Mouse (Mus musculus) cortical plate, adult 2 months (tissue): Measurements from ENCODE around the gene Mettl21a. TPM values are rescaled to one million over a fixed set of nuclear protein-coding genes. Genes with fewer than 3 reads are reported as not detected.
A peak's percentile ranks its signal among the peaks of the same experiment; 100 is the strongest.

Experiments used
- H3K27ac ChIP-seq: fragments of 200-500 bp; 2 replicates; pipeline ENCODE4 v1.5.1; 2012; ENCODE audit warnings: low read length, control low read depth, inconsistent platforms; ENCODE audit not compliant: insufficient read depth
- H3K4me1 ChIP-seq: fragments of 200-500 bp; 2 replicates; pipeline ENCODE4 v1.6.1; 2011; ENCODE audit warnings: low read length; ENCODE audit not compliant: control insufficient read depth, insufficient read depth
- H3K4me3 ChIP-seq: fragments of 200-500 bp; 2 replicates; pipeline ENCODE4 v1.5.1; 2011; ENCODE audit warnings: mild to moderate bottlenecking, low read length, control low read depth; ENCODE audit not compliant: insufficient read depth
- CTCF ChIP-seq: fragments of 200-500 bp; IDR thresholded peaks from 2 replicates; pipeline ENCODE4 v1.5.1; 2011; ENCODE audit warnings: mild to moderate bottlenecking, control low read depth, low read length; ENCODE audit not compliant: insufficient read depth; ENCODE audit errors: extremely low read depth
- POLR2A ChIP-seq: fragments of 200-500 bp; IDR thresholded peaks from 2 replicates; pipeline ENCODE4 v1.6.1; 2011; ENCODE audit warnings: mild to moderate bottlenecking, low read length, control low read depth; ENCODE audit not compliant: insufficient read depth; ENCODE audit errors: extremely low read depth
- polyA plus RNA-seq: library from polyadenylated mRNA; depleted of rRNA; stranded (reverse); fragments of >200 nt; gene quantifications from 2 replicates; pipeline ENCODE4 v1.2.3, GENCODE M21; 2012

The Mettl21a gene
- polyA plus RNA-seq, 1 experiment, result 12.8 TPM

DNA sequence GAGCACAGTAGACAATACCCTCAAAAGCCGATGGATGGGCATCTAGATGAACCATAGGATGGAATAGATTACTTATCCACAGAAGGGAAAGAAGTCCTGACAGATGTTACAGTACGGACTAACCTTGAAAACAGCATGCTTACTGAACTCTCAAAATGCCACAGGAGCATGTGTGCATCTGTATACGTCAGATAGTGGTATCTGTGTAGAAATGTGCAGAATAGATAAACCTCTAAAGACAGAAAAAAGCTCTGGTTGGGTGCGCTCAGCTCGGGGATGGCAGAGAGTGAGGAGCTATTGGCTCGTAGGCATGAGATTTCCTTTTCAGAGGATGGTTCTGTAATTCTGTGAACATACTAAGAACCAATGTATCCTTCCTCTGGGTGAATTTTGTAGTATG, 22.2 kb upstream of the Mettl21a start:
- Histone ChIP-seq H3K4me3 (no peak overlapping the region), H3K27ac (no peak overlapping the region), H3K4me1 (peaks cover under 1% of the 10 kb centered on the region; the same call in 1 of the 2 replicates)
- TF ChIP-seq POLR2A, result no peak
- no peak for TF ChIP-seq CTCF

- TF ChIP-seq POLR2A, result no peak
- TF ChIP-seq CTCF, result no peak
- Histone ChIP-seq H3K4me3 (no peak overlapping the region), H3K4me1 (peaks cover 9% of the 10 kb centered on the region), H3K27ac (no peak overlapping the region)
These were observed 18.6 kb upstream of the Mettl21a start for GRCm38 (mm10) chr1:64635624-64636023.

DNA sequence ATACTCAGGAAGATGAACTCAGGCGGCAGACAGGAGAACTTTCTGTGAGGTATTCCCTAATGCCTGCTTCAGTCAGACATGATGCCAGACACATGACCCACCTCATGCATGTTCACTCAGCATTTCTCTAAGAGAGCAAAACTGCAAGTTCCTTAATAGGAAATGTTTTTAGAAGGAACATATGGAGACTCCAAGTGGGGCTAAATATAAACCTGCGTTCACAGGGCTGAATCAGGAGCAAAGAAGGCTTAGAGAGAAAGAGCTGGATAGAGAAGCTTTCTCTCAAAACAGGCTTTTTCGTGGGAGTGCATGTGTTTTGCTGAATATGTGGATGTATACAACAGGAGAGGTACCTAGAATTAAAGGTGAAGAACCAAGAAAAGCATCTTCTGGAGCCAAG, 16.2 kb upstream of the Mettl21a start:
- TF ChIP-seq POLR2A (no peak), CTCF (no peak)
- no peak overlapping the region for H3K4me3 ChIP-seq
- peak overlapping the region; percentile 90 for H3K27ac ChIP-seq
- peaks cover 9% of the 10 kb centered on the region for H3K4me1 ChIP-seq

DNA sequence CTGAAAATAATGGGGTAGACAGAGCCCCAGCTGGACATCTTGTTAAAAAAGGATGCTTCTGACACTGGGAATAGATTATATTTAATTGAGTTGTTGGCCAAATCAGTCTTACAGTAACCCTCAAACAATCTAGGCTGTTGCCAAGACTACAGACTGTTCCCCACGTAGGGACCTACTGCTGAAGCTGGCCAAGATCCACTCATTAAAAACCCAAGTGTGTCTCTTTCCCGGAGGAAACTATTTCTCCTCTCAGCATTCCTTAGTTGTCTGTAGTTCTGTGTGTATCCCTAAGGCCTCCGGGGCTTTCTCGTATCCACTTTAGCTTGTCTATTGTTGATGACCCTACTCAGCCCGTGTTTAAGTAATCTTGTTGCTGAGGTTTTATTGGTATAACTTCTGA, 14.5 kb upstream of the Mettl21a start:
- Histone ChIP-seq H3K4me3 (no peak overlapping the region), H3K4me1 (peaks cover 9% of the 10 kb centered on the region), H3K27ac (no peak overlapping the region)
- TF ChIP-seq CTCF (no peak), POLR2A (no peak)

GRCm38 (mm10) chr1:64625214-64625613, 8.2 kb upstream of the Mettl21a start:
- Histone ChIP-seq H3K4me3 (no peak overlapping the region), H3K4me1 (peaks cover 5% of the 10 kb centered on the region), H3K27ac (no peak overlapping the region)
- no peak for TF ChIP-seq CTCF
- no peak for TF ChIP-seq POLR2A

DNA sequence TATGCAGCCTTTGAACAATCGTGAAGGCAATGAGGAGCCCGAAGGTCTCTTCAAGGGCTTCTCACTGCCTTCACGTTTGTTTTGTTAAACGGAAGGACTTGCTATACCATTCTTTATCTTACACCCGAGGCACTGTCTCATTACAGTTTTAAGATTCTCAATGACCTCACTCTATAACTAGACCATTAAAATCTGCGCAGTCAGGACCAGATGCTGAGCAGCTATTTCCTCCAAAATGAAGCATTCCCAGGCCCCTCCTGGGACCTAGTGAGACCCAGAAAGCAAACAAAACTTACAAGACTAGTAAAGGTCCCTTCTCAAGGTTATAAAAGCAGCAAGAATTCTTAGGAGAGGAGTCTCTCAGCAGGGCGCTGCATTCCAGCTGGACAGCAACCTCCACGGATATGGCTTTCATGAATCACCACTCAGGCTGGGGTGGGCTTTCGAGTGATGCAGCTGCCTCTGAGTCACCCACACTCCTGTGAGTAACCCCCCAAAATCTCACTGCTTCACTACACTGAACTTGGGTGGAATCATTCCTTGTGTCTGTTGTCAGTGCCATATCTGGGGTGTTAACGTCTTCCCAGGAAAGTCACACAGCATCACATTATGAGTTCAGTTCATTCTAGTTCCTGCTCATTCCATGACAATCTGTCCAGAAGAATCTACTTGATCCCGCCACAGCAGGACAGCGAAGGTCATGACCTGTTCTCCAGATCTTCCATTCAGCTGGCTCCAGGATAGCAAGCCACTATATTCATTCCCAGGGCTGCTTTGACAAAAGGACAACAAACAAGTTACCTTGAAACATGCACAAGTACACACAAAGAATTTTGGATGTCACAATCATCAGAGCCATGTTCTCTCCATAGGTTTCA, 6.8 kb upstream of the Mettl21a start:
- peaks cover 6% of the 10 kb centered on the region for H3K4me1 ChIP-seq
- H3K4me3 ChIP-seq, result no peak overlapping the region
- no peak overlapping the region for H3K27ac ChIP-seq
- TF ChIP-seq CTCF, result no peak
- TF ChIP-seq POLR2A, result no peak

DNA sequence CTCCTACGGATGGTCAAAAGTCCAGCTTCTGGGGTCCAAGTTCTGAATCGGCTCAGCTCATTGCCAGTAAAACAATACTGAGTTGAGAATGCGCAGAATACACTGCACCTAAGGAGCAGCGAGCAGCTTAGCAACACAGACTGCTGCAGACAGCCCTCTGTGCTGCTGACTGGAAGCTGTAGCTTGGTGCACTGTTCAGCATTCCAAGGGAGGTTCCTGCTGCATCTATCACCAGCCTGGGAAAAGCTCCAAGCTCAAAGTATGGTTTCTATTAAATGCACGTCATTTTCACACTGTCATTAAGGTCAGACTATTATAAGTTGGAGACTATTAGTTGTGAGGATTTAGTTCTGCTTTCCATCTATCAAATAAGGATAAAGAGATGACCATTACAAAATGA, 4.1 kb upstream of the Mettl21a start:
- TF ChIP-seq CTCF, result no peak
- peak; percentile 58; the same call in 1 of the 2 replicates for TF ChIP-seq POLR2A

GRCm38 (mm10) chr1:64618226-64618625, 1.2 kb upstream of the Mettl21a start:
- no peak for TF ChIP-seq CTCF
- no peak for TF ChIP-seq POLR2A
- H3K27ac ChIP-seq, result no peak overlapping the region
- peaks cover 6% of the 10 kb centered on the region for H3K4me1 ChIP-seq
- no peak overlapping the region; the same call in 1 of the 2 replicates for H3K4me3 ChIP-seq

More for the DNA sequence above, 4.1 kb upstream of the Mettl21a start:
- Histone ChIP-seq H3K4me1 (peaks cover 6% of the 10 kb centered on the region), H3K27ac (peak overlapping the region; percentile 7; the same call in 1 of the 2 replicates), H3K4me3 (no peak overlapping the region)

DNA sequence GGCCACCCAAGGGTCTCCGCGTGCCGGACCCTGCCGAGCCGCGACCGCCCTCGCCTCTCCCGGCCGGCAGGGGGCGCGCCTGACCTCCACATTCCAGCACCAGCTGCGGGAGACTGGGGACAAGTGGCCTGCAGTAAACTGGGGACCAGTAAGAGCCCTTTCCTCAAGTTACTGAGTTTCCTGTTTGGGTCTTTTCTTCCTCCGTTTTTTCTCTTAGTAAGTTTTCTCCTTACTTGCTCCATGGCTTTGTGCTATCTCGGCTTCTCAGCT, 608 bp upstream of the Mettl21a start:
- H3K4me1 ChIP-seq, result peaks cover 6% of the 10 kb centered on the region
- H3K4me3 ChIP-seq, result peak overlapping the region; percentile 87
- H3K27ac ChIP-seq, result peak overlapping the region; percentile 94
- TF ChIP-seq CTCF (peak; percentile 55), POLR2A (no peak)

GRCm38 (mm10) chr1:64616531-64616880, 536 bp downstream of the Mettl21a start:
- Histone ChIP-seq H3K4me1 (peaks cover 6% of the 10 kb centered on the region), H3K27ac (peak overlapping the region; percentile 83), H3K4me3 (peak overlapping the region; percentile 87)
- TF ChIP-seq POLR2A, result no peak
- TF ChIP-seq CTCF, result no peak
